Mouse (Mus musculus) spleen, adult 18-20 months (tissue): ENCODE results near the gene Emx1.

Experiments used
- DNase-seq, 2 experiments: peaks; one replicate each; pipeline ENCODE4 v3.0.0; 2022; ENCODE audit warnings: mixed read lengths in 2 of 2

The Emx1 gene

DNA sequence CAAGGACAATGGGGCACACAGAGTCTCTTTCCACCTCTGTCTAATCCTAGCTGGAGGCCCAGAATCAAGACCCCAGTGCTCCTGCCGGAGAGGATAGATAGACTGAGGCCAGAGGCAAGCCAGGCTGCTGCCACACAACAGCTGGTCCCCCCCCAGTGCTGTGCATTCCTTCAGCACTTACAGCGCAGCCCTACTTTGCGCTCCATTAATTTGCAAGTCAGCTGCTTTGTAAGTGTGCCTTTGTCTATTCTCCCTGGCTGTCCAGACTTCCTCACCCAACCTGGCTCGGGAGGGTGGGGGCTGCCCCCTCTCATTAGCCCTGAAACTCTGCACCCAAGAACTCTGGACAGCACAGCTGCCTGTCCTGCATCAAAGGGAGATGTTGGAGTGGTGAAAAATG lies 44.8 kb downstream of the Emx1 start:
- no peak for DNase-seq

DNA sequence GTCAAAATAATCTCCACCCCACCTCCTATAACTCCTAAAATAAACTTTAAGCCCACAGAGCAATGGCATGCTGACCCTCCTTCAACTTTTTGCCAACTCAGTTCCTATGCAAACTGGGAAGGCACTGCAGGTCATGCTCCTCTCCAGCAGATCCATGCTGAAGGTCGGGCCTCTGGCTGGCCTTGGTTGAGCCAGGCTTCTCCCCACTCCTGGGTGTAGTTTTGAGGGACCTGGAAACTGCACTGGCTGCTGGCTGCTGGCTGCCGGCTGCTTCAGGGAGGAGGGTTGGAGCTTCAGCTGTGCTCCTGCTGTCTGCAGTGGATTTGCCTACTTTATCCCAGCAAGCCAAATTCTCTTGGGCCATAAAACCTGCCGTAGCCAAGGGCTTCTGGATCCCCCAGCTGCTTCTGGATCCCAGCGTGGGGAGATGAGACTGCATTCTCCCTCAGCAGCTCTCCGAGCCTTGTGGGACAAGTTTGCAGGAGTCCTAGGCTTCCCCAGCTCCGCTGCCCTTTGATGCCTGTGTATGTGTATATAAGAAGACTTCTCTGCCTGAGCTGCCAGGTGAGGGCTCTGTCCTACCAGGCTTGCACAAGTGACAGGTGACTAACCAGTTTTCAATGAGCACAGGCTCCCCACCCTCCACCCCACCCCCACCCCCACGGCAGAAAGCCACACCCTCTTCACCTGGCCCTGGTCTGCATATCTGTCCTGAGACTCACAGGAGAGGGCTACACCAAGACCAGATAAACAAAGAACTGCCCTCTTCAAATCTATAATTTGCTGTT lies 45.8 kb downstream of the Emx1 start:
- DNase-seq = no peak

DNA sequence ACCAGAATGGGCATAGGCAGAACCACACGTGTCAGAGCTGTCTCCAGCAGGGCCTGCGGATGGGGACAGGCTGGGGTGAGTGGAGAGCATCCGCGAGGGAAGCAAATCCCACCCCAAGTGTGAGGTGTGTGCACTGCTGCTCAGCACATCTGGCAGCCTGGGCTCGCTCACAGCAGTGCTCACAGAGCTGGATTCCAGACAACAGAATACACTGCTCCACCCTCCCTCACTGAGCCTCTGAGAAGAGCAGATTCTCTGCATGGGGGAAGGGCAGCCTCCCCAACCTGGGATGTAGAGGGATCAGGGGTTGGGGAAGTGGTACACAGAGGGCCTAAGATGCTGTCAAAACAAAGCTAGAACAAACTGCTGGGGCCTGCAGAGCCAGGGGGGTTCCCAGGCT lies 47.6 kb downstream of the Emx1 start:
- no peak for DNase-seq

DNA sequence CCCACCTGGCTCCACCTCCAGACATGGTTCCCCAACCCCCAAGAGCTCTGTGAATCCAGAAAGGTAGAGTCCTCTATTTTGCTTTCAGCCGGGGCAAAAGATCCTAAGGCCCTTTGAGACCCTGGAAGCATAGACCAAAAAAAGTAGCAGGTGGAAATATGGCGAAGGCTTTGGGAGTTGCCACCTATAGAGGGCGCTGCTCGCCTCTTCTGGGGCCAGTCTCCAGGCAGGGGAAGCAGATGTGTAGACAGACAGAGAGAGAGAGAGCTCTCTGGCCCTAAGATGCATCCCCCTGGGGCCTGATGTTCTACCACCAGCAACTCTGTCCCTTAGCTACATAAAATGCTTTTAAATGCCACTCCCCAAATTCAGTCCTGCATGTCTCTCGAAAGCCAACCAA lies 49.8 kb downstream of the Emx1 start:
- DNase-seq = peak in 1 of 2 experiments; percentile 17

DNA sequence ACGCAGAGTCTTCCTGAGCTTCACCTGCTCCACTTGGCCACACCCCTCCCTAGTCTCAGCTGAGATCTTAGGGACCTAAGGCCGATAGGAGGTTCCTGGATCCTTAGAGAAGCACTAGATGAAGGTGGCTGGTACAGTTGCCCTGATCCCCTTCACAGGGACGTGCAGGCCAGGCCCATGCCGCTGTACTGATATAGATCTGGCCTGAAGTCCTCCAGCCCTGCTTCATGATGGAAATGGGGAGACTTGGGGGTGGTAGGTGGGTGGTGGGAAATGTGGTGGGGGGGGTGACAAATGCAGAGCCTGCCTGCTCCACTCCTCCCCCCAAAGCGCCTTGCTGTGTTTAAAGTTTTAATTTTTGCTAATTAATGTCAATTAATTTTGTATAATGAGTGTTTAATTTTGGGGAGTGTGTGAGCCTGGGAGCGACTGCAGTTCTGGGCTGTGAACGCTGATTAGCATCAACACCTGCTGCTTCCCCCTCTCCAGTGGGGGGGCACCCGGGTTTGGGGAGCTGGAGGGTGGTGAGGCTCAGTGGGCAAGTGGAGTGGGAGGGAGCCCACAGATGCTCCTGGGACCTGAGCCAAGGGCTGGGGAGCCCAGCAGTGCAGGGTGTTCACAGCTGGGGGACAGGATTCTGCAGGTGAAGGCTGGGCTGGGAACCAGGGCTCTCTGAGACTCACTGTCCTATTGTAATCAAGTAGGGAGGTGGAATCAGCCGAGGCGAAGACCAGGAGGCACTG lies 50.5 kb downstream of the Emx1 start:
- no peak for DNase-seq

DNA sequence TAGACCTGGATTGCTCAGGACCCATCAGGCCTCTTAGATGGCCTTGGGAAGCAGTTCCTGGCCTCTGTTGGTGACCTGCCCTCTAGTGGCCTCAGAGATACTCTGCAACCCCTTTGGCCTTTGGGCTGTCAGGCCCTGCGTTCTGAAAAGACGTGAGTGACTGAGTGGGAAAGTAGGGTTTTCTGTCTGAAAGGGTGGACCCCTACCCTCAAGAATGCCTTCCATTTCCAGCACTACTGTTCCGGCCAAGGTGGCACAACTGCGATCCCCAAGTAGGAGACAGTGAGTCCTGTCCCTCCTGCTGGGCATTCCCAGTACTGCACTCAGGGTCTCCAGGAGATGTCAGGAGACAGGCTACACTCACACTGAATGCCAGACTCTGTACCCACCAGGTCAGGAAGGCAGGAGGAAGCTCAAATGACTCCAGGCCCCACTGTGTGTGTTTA lies 51.8 kb downstream of the Emx1 start:
- peak in 1 of 2 experiments; percentile 49 for DNase-seq

DNA sequence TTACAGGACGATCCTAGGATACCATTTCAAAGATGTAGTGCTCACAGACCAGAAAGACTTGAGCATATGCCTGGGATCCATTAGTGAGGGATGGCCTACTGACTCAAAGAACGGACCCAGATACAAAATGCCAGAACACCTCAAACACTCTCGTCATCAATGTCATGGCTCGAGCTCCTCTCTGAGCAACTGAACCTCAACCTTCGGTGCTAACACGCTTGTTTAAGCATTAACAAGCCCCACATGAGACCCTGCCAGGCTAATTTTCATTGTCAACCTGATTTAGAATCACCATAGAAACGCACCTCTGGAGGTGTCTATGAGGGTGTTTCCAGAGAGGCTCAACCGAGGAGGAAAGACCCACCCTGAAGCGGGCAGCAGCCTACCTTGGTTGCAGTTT lies 62.6 kb downstream of the Emx1 start:
- DNase-seq = no peak

DNA sequence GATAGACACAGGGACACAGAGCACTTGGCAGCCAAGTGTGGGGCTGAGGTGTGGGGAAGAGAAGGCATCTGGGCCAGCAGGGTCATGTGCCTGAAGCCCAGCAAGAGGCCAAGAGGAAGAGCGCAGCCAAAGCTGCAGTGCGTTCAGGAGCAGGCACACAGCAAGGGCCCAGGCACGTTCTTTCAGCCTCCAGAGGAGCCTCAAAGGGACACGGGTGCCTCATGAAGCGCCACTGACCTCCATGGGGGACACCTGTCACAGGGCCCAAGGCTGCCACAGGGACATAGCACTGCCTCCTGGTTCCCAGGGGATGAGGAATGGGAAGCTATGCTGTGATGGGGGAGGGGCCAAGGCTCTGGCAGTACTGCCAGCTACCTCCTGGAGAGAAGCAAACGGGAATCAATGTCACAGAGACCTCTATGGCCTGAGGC lies 63.6 kb downstream of the Emx1 start:
- no peak for DNase-seq

DNA sequence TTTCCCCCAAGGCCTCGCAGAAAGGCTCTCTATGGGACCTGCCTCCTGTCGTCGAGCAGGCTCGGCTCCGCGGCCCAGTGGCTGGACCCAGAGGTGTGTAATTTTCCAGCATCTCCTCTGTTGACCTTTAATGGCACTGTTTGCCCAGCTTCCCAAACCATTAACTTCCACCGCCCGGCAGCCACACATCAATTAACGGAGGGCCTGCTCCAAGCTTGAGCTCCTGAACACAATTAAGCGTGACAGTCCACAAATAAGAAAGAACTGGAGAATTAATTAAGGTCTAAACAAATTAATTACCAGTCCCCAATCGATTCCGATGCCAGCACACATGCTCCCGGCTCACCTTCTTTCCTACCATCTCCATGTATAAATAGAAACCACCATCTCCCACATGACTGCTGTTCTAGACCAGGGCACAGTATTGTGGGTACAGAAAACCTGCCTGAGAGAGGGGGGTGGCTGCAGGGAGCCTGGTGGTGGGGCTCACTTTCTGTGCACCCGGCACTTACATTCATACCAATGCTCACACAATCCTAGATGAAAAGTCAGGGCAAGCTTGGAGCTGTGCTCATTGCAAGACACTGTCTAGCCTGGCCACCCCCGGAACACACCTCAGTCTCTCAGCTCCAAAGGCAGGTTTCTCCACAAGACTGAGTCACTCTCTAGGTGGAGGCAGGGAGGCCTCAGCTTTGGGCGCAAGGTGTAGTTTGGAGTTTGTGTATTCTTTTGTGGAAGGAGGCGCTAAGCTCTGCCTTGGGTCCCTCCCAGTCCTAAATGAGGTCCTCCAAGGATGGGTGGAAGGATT lies 65.2 kb downstream of the Emx1 start:
- no peak for DNase-seq

DNA sequence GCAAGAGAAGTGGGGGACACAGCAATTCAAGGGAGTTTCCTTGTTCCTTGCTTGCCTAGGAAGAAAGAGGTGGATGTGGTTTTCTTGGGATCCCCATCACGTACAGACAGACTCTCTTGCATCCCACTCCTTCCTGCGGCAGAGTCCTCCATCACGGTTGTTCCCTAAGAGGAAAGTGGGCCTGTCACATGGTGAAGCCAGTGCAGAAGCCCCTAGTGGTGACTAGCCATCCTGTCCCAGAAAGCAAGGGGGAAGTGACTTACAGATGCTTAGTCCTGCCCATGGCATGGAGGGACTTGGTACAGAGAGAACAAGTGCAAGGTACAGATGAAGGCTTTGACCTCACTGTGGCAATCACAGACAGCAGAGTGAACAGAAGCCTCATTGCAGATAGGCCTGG lies 66.0 kb downstream of the Emx1 start:
- no peak for DNase-seq
